Mouse (Mus musculus) liver, adult 2 months (tissue): ENCODE results near the gene Rasgrp2. TPM values are rescaled to one million over a fixed set of nuclear protein-coding genes. Genes with fewer than 3 reads are reported as not detected.
A peak's percentile ranks its signal among the peaks of the same experiment; 100 is the strongest.

Experiments used
- DNase-seq: peaks from one replicate; pipeline ENCODE4 v3.0.0-alpha.2; 2011; ENCODE audit warnings: low read depth, low spot score; ENCODE audit errors: extremely low read depth
- H3K27ac ChIP-seq: fragments of 200-500 bp; replicated peaks from 2 replicates; pipeline ENCODE4 v1.5.1; 2012; ENCODE audit warnings: low read depth, mild to moderate bottlenecking, control low read depth, inconsistent platforms, low read length; ENCODE audit not compliant: insufficient read depth
- H3K27me3 ChIP-seq: fragments of 200-500 bp; 2 replicates; pipeline ENCODE4 v1.6.1; 2012; ENCODE audit warnings: mild to moderate bottlenecking, moderate library complexity, low read length, inconsistent platforms; ENCODE audit not compliant: control insufficient read depth, insufficient read depth
- H3K36me3 ChIP-seq: fragments of 200-500 bp; 2 replicates; pipeline ENCODE4 v1.6.1; 2012; ENCODE audit warnings: low read length, inconsistent platforms; ENCODE audit not compliant: control insufficient read depth, insufficient read depth
- H3K4me1 ChIP-seq: fragments of 200-500 bp; 2 replicates; pipeline ENCODE4 v1.6.1; 2011; ENCODE audit warnings: low read length; ENCODE audit not compliant: control insufficient read depth, insufficient read depth
- H3K4me3 ChIP-seq: fragments of 200-500 bp; 2 replicates; pipeline ENCODE4 v1.5.1; 2011; ENCODE audit warnings: low read depth, mild to moderate bottlenecking, control low read depth, low read length, moderate library complexity; ENCODE audit not compliant: insufficient read depth
- H3K79me2 ChIP-seq: fragments of 200-500 bp; 2 replicates; pipeline ENCODE4 v1.6.1; 2012; ENCODE audit warnings: inconsistent platforms, mild to moderate bottlenecking, low read length, moderate library complexity; ENCODE audit not compliant: control insufficient read depth, insufficient read depth
- H3K9ac ChIP-seq: fragments of 200-500 bp; 2 replicates; pipeline ENCODE4 v1.6.1; 2012; ENCODE audit warnings: low read depth, mild to moderate bottlenecking, control low read depth, inconsistent platforms, low read length
- CTCF ChIP-seq: fragments of 200-500 bp; IDR thresholded peaks from 2 replicates; pipeline ENCODE4 v1.5.1; 2011; ENCODE audit warnings: low read depth, low read length, control low read depth
- POLR2A ChIP-seq: fragments of 200-500 bp; IDR thresholded peaks from 2 replicates; pipeline ENCODE4 v1.6.1; 2011; ENCODE audit warnings: low read length, control low read depth; ENCODE audit not compliant: insufficient read depth; ENCODE audit errors: extremely low read depth
- WGBS: fragments of 180-500 bp; shearing (Covaris S2); methylation state at CpG from one replicate; pipeline ENCODE4 v1.1.7; 2018; 5-methylcytosine and 5-hydroxymethylcytosine counted together
- polyA plus RNA-seq: library from polyadenylated mRNA; depleted of rRNA; stranded (reverse); fragments of >200 nt; gene quantifications from 2 replicates; pipeline ENCODE4 v1.2.3, GENCODE M21; 2012
- total RNA-seq: library from RNA; depleted of rRNA; stranded (reverse); fragments of >200 nt; gene quantifications from 2 replicates; pipeline ENCODE4 v1.2.3, GENCODE M21; 2014

The Rasgrp2 gene
- total and polyA plus RNA-seq, 2 experiments = 19.9 to 39.5 TPM

DNA sequence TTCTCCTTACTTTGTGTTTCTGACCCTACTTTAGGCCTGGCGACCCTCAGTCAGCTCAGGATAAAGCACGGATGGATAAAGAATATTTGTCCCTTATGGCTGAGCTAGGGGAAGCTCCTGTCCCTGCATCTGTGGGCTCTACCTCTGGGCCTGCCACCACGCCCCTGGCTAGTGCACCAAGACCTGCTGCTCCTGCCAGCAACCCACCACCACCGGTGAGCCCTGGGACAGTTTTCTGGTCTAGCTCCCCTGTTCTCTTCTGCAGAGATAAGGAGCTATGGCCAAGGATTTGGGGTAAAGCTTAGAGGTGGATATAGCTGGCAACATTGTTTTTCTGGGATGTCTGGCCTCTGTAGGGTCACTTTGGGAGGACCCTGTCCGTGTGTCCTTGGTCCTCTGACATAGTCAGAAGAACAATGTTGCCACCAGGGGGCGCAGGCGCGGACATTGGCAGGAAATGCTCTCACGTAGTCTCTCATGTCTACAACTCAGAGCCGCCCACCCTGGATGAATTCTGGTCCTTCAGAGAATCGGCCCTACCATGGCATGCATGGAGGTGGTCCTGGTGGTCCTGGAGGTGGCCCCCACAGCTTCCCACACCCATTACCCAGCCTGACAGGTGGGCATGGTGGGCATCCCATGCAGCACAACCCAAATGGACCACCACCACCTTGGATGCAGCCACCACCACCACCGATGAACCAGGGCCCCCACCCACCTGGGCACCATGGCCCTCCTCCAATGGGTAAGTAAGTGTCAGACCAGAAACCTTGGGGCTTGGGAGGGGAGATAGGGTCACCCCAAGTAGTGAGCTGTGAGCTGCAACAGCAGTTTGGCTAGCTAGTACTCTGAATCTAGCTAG lies 25.4 kb upstream of the Rasgrp2 start:
- Histone ChIP-seq H3K9ac (no peak overlapping the region), H3K27me3 (no peaks in the 10 kb centered on the region), H3K36me3 (peaks cover 77% of the 10 kb centered on the region), H3K27ac (no peak overlapping the region), H3K79me2 (no peaks in the 10 kb centered on the region; the same call in 1 of the 2 replicates), H3K4me3 (no peak overlapping the region), H3K4me1 (no peaks in the 10 kb centered on the region)
- no peak for DNase-seq
- no peak for TF ChIP-seq POLR2A
- peak; percentile 84 for TF ChIP-seq CTCF
- 65% methylated on average over 12 of the region's 12 CpGs for WGBS

DNA sequence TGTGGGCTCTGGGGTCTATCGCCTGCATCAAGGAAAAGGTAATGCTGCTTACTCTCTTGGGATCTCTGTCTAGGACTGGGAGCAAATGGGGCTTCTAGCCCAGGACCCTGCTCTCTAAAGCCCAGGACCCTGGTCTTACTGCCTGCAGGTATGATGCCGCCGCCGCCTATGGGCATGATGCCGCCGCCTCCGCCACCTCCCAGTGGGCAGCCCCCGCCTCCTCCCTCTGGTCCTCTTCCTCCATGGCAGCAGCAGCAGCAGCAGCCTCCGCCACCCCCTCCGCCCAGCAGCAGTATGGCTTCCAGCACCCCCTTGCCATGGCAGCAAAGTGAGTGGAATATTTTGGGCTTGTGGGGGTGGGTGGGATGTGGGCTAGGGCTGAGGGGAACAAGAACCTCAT lies 24.6 kb upstream of the Rasgrp2 start:
- Histone ChIP-seq H3K27ac (no peak overlapping the region), H3K79me2 (no peaks in the 10 kb centered on the region; the same call in 1 of the 2 replicates), H3K4me3 (no peak overlapping the region), H3K9ac (no peak overlapping the region), H3K36me3 (peaks cover 70% of the 10 kb centered on the region), H3K27me3 (no peaks in the 10 kb centered on the region), H3K4me1 (no peaks in the 10 kb centered on the region)
- WGBS = 99% methylated on average over 10 of the region's 10 CpGs
- no peak for DNase-seq
- no peak for TF ChIP-seq CTCF
- no peak for TF ChIP-seq POLR2A

DNA sequence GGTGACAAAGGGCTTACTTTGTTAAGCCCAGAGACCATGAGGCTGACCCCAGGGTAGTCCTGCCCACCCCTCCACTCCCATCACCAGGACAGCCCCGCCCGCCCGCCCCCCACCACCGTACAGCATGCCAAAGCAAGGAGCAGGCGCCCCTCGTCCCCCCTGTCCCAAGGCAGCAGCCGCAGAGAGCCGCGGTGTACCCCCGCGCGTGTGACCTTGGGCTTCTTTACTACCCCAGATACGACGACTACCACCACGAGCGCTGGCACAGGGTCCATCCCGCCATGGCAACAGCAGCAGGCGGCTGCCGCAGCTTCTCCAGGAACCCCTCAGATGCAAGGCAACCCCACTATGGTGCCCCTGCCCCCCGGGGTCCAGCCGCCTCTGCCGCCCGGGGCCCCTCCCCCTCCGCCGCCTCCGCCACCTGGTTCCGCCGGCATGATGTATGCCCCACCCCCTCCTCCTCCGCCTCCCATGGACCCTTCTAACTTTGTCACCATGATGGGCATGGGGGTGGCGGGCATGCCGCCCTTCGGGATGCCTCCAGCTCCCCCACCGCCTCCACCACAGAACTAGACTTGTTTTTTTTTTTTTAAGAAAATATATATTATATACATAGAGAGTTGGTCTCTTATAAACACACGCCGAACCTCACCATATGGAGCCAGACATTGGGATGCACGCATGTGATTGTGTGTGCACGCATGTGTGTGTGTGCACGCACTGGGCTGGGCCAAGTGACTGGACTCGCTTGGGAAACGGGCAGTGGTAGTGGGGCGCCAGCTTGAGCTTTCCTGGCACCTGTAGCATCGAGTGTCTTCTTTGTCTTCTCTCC lies 23.5 kb upstream of the Rasgrp2 start:
- Histone ChIP-seq H3K27ac (no peak overlapping the region), H3K36me3 (peaks cover 62% of the 10 kb centered on the region), H3K4me1 (no peaks in the 10 kb centered on the region), H3K4me3 (no peak overlapping the region), H3K9ac (no peak overlapping the region), H3K27me3 (no peaks in the 10 kb centered on the region), H3K79me2 (no peaks in the 10 kb centered on the region; the same call in 1 of the 2 replicates)
- TF ChIP-seq POLR2A = no peak
- no peak for TF ChIP-seq CTCF
- 96% methylated on average over 41 of the region's 42 CpGs for WGBS
- no peak for DNase-seq

DNA sequence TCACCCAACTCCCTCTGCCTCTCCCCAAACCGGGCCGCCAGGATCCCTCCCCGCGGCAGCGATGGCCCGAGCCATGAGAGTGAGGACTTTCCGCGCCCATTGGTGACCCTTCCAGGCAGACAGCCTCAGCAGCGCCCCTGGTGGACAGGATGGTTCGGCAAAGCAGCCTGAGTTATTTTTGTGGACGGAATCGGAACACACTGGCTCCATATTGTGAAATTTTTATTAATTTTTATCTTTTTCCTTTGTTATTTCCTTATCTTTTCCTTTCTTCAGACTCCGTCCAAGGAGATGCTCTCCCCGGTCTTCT lies 22.9 kb upstream of the Rasgrp2 start:
- Histone ChIP-seq H3K36me3 (peaks cover 56% of the 10 kb centered on the region), H3K4me3 (no peak overlapping the region), H3K79me2 (no peaks in the 10 kb centered on the region; the same call in 1 of the 2 replicates), H3K27ac (no peak overlapping the region), H3K4me1 (no peaks in the 10 kb centered on the region), H3K9ac (no peak overlapping the region), H3K27me3 (no peaks in the 10 kb centered on the region)
- no peak for TF ChIP-seq POLR2A
- peak; percentile 71 for TF ChIP-seq CTCF
- WGBS = 75% methylated on average over 14 of the region's 14 CpGs
- no peak for DNase-seq

DNA sequence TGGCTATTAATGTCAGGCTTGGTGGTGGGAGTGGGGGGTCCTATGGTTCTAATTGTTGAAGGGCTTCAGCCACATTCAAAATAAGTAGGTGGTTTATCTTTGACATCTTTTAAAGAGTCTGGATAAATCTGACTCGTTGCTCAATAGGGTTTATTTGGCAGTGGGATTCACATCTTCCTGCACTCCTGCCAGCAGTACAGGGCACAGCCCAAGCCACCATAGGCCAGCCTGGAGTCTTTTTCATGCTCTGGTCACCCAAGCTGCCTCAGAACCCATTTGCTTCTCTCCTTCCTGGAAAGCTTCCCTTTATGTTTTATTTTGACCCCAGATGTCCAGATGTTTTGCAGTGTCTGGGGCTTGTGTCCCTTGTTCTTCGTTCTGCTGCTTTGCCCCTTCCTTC lies 22.5 kb upstream of the Rasgrp2 start:
- Histone ChIP-seq H3K27ac (no peak overlapping the region), H3K4me3 (no peak overlapping the region), H3K27me3 (no peaks in the 10 kb centered on the region), H3K36me3 (peaks cover 52% of the 10 kb centered on the region), H3K9ac (no peak overlapping the region), H3K79me2 (no peaks in the 10 kb centered on the region), H3K4me1 (no peaks in the 10 kb centered on the region)
- 50% methylated on average over 2 of the region's 2 CpGs for WGBS
- TF ChIP-seq CTCF (no peak), POLR2A (no peak)
- DNase-seq = no peak
